Mouse (Mus musculus): ENCODE measurements around the gene Vamp8. TPM values are rescaled to one million over a fixed set of nuclear protein-coding genes. Genes with fewer than 3 reads are reported as not detected.

The Vamp8 gene
- polyA plus RNA-seq, 1 experiment from 2014 or later, result 183 TPM

- Histone ChIP-seq H3K4me2 (ENCODE audit: low read length) (peak overlapping the region; percentile 63), H3K9me3 (ENCODE audit: control insufficient read depth, low read length) (no peaks in the 10 kb centered on the region), H3K9ac (ENCODE audit: low read length) (peak overlapping the region; percentile 64), H3K4me1 (replicated peaks; ENCODE audit: control insufficient read depth, insufficient read depth, low read length) (peaks cover 14% of the 10 kb centered on the region), H3K27ac (ENCODE audit: low read depth) (peak overlapping the region; percentile 90), H3K36me3 (ENCODE audit: control insufficient read depth, insufficient read depth, low read length) (peaks cover 8% of the 10 kb centered on the region), H3K4me3 (ENCODE audit: low read depth, low read length) (peak overlapping the region; percentile 52), H3K27me3 (replicated peaks; ENCODE audit: control insufficient read depth, insufficient read depth, low read length) (no peaks in the 10 kb centered on the region)
- 8% methylated on average over 11 of the region's 12 CpGs for WGBS
- DNase-seq (ENCODE audit: low spot score) (peak; percentile 63), ATAC-seq (replicated peaks; ENCODE audit: low FRiP score, low TSS enrichment, low read depth) (peak; percentile 48)
These were observed 455 bp upstream of the Vamp8 start for GRCm38 (mm10) chr6:72390795-72391521.

GRCm38 (mm10) chr6:72389471-72389940 lies 997 bp downstream of the Vamp8 start:
- H3K4me3 ChIP-seq (ENCODE audit: low read depth, low read length), result peak overlapping the region; percentile 52
- H3K36me3 ChIP-seq (ENCODE audit: control insufficient read depth, insufficient read depth, low read length), result peaks cover 20% of the 10 kb centered on the region
- no peak for DNase-seq (ENCODE audit: low spot score)
- no peaks in the 10 kb centered on the region for H3K27me3 ChIP-seq (replicated peaks; ENCODE audit: control insufficient read depth, insufficient read depth, low read length)
- H3K4me1 ChIP-seq (replicated peaks; ENCODE audit: control insufficient read depth, insufficient read depth, low read length), result peaks cover 14% of the 10 kb centered on the region
- peak overlapping the region; percentile 63 for H3K4me2 ChIP-seq (ENCODE audit: low read length)
- no peaks in the 10 kb centered on the region for H3K9me3 ChIP-seq (ENCODE audit: control insufficient read depth, low read length)
- ATAC-seq (replicated peaks; ENCODE audit: low FRiP score, low TSS enrichment, low read depth), result peak; percentile 25; the same call in 1 of the 2 replicates
- 17% methylated on average over 13 of the region's 13 CpGs for WGBS
- peak overlapping the region; percentile 64 for H3K9ac ChIP-seq (ENCODE audit: low read length)
- H3K27ac ChIP-seq (ENCODE audit: low read depth), result peak overlapping the region; percentile 90

GRCm38 (mm10) chr6:72388791-72389329 lies 1.6 kb downstream of the Vamp8 start:
- DNase-seq (ENCODE audit: low spot score) (no peak), ATAC-seq (replicated peaks; ENCODE audit: low FRiP score, low TSS enrichment, low read depth) (no peak)
- H3K4me3 ChIP-seq (ENCODE audit: low read depth, low read length), result peak overlapping the region; percentile 52
- WGBS, result 75% methylated on average over 6 of the region's 6 CpGs
- peaks cover 20% of the 10 kb centered on the region for H3K36me3 ChIP-seq (ENCODE audit: control insufficient read depth, insufficient read depth, low read length)
- H3K27me3 ChIP-seq (replicated peaks; ENCODE audit: control insufficient read depth, insufficient read depth, low read length), result no peaks in the 10 kb centered on the region
- no peaks in the 10 kb centered on the region for H3K9me3 ChIP-seq (ENCODE audit: control insufficient read depth, low read length)
- H3K27ac ChIP-seq (ENCODE audit: low read depth), result peak overlapping the region; percentile 90
- H3K4me2 ChIP-seq (ENCODE audit: low read length), result peak overlapping the region; percentile 63
- peaks cover 14% of the 10 kb centered on the region for H3K4me1 ChIP-seq (replicated peaks; ENCODE audit: control insufficient read depth, insufficient read depth, low read length)
- peak overlapping the region; percentile 64 for H3K9ac ChIP-seq (ENCODE audit: low read length)

GRCm38 (mm10) chr6:72388266-72388665 lies 2.2 kb downstream of the Vamp8 start:
- Histone ChIP-seq H3K9ac (ENCODE audit: low read length) (no peak overlapping the region), H3K36me3 (ENCODE audit: control insufficient read depth, insufficient read depth, low read length) (peaks cover 20% of the 10 kb centered on the region), H3K4me3 (ENCODE audit: low read depth, low read length) (no peak overlapping the region), H3K9me3 (ENCODE audit: control insufficient read depth, low read length) (no peaks in the 10 kb centered on the region), H3K4me1 (replicated peaks; ENCODE audit: control insufficient read depth, insufficient read depth, low read length) (peaks cover 14% of the 10 kb centered on the region), H3K4me2 (ENCODE audit: low read length) (0 out of 2 replicates have a peak overlapping the region, but pooled peaks have one; percentile 63), H3K27ac (ENCODE audit: low read depth) (no peak overlapping the region), H3K27me3 (replicated peaks; ENCODE audit: control insufficient read depth, insufficient read depth, low read length) (no peaks in the 10 kb centered on the region)
- no peak for ATAC-seq (replicated peaks; ENCODE audit: low FRiP score, low TSS enrichment, low read depth)
- WGBS, result 67% methylated on average over 10 of the region's 10 CpGs
- DNase-seq (ENCODE audit: low spot score), result no peak

GRCm38 (mm10) chr6:72387816-72388215 lies 2.7 kb downstream of the Vamp8 start:
- H3K27ac ChIP-seq (ENCODE audit: low read depth), result no peak overlapping the region
- DNase-seq (ENCODE audit: low spot score), result no peak
- 89% methylated on average over 3 of the region's 3 CpGs for WGBS
- H3K36me3 ChIP-seq (ENCODE audit: control insufficient read depth, insufficient read depth, low read length), result peaks cover 20% of the 10 kb centered on the region
- no peak for ATAC-seq (replicated peaks; ENCODE audit: low FRiP score, low TSS enrichment, low read depth)
- peaks cover 14% of the 10 kb centered on the region for H3K4me1 ChIP-seq (replicated peaks; ENCODE audit: control insufficient read depth, insufficient read depth, low read length)
- H3K9ac ChIP-seq (ENCODE audit: low read length), result no peak overlapping the region
- H3K4me2 ChIP-seq (ENCODE audit: low read length), result no peak overlapping the region
- H3K9me3 ChIP-seq (ENCODE audit: control insufficient read depth, low read length), result no peaks in the 10 kb centered on the region
- H3K27me3 ChIP-seq (replicated peaks; ENCODE audit: control insufficient read depth, insufficient read depth, low read length), result no peaks in the 10 kb centered on the region
- no peak overlapping the region for H3K4me3 ChIP-seq (ENCODE audit: low read depth, low read length)

GRCm38 (mm10) chr6:72386561-72386960 lies 3.9 kb downstream of the Vamp8 start:
- H3K4me2 ChIP-seq (ENCODE audit: low read length), result no peak overlapping the region
- WGBS, result 92% methylated on average over 2 of the region's 2 CpGs
- no peaks in the 10 kb centered on the region for H3K9me3 ChIP-seq (ENCODE audit: control insufficient read depth, low read length)

GRCm38 (mm10) chr6:72385258-72385657 lies 5.2 kb downstream of the Vamp8 start:
- H3K4me3 ChIP-seq (ENCODE audit: low read depth, low read length), result no peak overlapping the region
- H3K36me3 ChIP-seq (ENCODE audit: control insufficient read depth, insufficient read depth, low read length), result peaks cover 20% of the 10 kb centered on the region
- no peaks in the 10 kb centered on the region for H3K27me3 ChIP-seq (replicated peaks; ENCODE audit: control insufficient read depth, insufficient read depth, low read length)
- no peak overlapping the region for H3K4me2 ChIP-seq (ENCODE audit: low read length)
- H3K9me3 ChIP-seq (ENCODE audit: control insufficient read depth, low read length), result no peaks in the 10 kb centered on the region
- H3K9ac ChIP-seq (ENCODE audit: low read length), result no peak overlapping the region
- H3K27ac ChIP-seq (ENCODE audit: low read depth), result no peak overlapping the region
- no peak for ATAC-seq (replicated peaks; ENCODE audit: low FRiP score, low TSS enrichment, low read depth)
- no peak for DNase-seq (ENCODE audit: low spot score)
- WGBS, result 87% methylated on average over 4 of the region's 4 CpGs
- H3K4me1 ChIP-seq (replicated peaks; ENCODE audit: control insufficient read depth, insufficient read depth, low read length), result peaks cover 12% of the 10 kb centered on the region

More at GRCm38 (mm10) chr6:72386561-72386960, 3.9 kb downstream of the Vamp8 start:
- Histone ChIP-seq H3K4me3 (ENCODE audit: low read depth, low read length) (no peak overlapping the region), H3K27ac (ENCODE audit: low read depth) (no peak overlapping the region), H3K4me1 (replicated peaks; ENCODE audit: control insufficient read depth, insufficient read depth, low read length) (peaks cover 14% of the 10 kb centered on the region), H3K27me3 (replicated peaks; ENCODE audit: control insufficient read depth, insufficient read depth, low read length) (no peaks in the 10 kb centered on the region), H3K36me3 (ENCODE audit: control insufficient read depth, insufficient read depth, low read length) (peaks cover 20% of the 10 kb centered on the region), H3K9ac (ENCODE audit: low read length) (no peak overlapping the region)
- no peak for DNase-seq (ENCODE audit: low spot score)
- no peak for ATAC-seq (replicated peaks; ENCODE audit: low FRiP score, low TSS enrichment, low read depth)

GRCm38 (mm10) chr6:72383952-72384351 lies 6.6 kb downstream of the Vamp8 start:
- Histone ChIP-seq H3K4me1 (replicated peaks; ENCODE audit: control insufficient read depth, insufficient read depth, low read length) (peaks cover 7% of the 10 kb centered on the region), H3K27ac (ENCODE audit: low read depth) (no peak overlapping the region), H3K4me3 (ENCODE audit: low read depth, low read length) (no peak overlapping the region), H3K9me3 (ENCODE audit: control insufficient read depth, low read length) (no peaks in the 10 kb centered on the region), H3K27me3 (replicated peaks; ENCODE audit: control insufficient read depth, insufficient read depth, low read length) (0 out of 2 replicates have a peak, but pooled peaks cover 8% of the 10 kb centered on the region), H3K4me2 (ENCODE audit: low read length) (no peak overlapping the region), H3K36me3 (ENCODE audit: control insufficient read depth, insufficient read depth, low read length) (peaks cover 20% of the 10 kb centered on the region), H3K9ac (ENCODE audit: low read length) (no peak overlapping the region)
- 96% methylated on average over 7 of the region's 7 CpGs for WGBS
- ATAC-seq (replicated peaks; ENCODE audit: low FRiP score, low TSS enrichment, low read depth), result no peak
- no peak for DNase-seq (ENCODE audit: low spot score)
